Mouse (Mus musculus) midbrain, embryonic 10.5 days (tissue): Measurements from ENCODE around the gene Arhgef18. TPM values are rescaled to one million over a fixed set of nuclear protein-coding genes. Genes with fewer than 3 reads are reported as not detected.

Experiments used
- DNase-seq: peaks from one replicate; pipeline ENCODE4 v3.0.0-alpha.2; 2017; ENCODE audit warnings: low spot score
- H3K27ac ChIP-seq: fragments of 300-500 bp; sonication (generic); replicated peaks from 2 replicates; pipeline ENCODE4 v1.5.1; 2016; ENCODE audit warnings: mild to moderate bottlenecking
- H3K27me3 ChIP-seq: fragments of 300-500 bp; sonication (generic); 2 replicates; pipeline ENCODE4 v1.6.1; 2016; ENCODE audit warnings: low read depth, mild to moderate bottlenecking; ENCODE audit not compliant: poor library complexity, severe bottlenecking
- H3K36me3 ChIP-seq: fragments of 300-500 bp; sonication (generic); 2 replicates; pipeline ENCODE4 v1.6.1; 2016; ENCODE audit warnings: mild to moderate bottlenecking, moderate library complexity
- H3K4me1 ChIP-seq: fragments of 300-500 bp; sonication (generic); 2 replicates; pipeline ENCODE4 v1.6.1; 2016
- H3K4me3 ChIP-seq: fragments of 300-500 bp; sonication (generic); 2 replicates; pipeline ENCODE4 v1.5.1; 2016; ENCODE audit warnings: mild to moderate bottlenecking, moderate library complexity
- H3K9me3 ChIP-seq: fragments of 300-500 bp; sonication (generic); replicated peaks from 2 replicates; pipeline ENCODE4 v1.6.1; 2016; ENCODE audit warnings: mild to moderate bottlenecking
- WGBS: fragments of 180-500 bp; shearing (Covaris S2); methylation state at CpG from one replicate; pipeline ENCODE4 v1.1.7; 2016; 5-methylcytosine and 5-hydroxymethylcytosine counted together
- polyA plus RNA-seq: library from polyadenylated mRNA; unstranded; fragments of >200 nt; fragmentation: Nextera tagmentation; extraction: Ambion mirVana; gene quantifications from 2 replicates; pipeline ENCODE4 v1.2.1, GENCODE M21; 2016

Arhgef18 gene
- polyA plus RNA-seq, 1 experiment from 2014 or later = 10.3 TPM

DNA sequence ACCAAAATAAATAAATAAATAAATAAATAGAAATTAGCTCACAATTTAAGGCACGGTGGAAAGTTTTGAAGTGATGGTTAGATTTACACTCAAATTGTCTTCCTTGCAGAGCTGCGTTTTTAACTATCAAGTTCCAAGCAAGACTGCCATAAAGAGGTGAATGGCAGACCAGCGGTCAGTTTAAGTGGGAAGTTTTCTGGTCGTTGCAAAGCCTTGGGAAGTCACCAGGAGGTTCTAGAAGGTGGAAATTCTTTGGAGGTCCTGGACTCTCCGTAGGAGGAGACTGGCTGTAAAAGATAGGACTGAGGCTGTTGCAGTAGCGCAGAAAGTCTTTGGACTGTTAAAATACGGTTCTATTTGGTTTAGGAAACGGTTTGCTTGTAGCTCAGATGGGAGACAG is 106.9 kb downstream of the Arhgef18 start:
- 11% methylated on average over 8 of the region's 8 CpGs for WGBS
- H3K4me3 ChIP-seq = peak overlapping the region; percentile 85

DNA sequence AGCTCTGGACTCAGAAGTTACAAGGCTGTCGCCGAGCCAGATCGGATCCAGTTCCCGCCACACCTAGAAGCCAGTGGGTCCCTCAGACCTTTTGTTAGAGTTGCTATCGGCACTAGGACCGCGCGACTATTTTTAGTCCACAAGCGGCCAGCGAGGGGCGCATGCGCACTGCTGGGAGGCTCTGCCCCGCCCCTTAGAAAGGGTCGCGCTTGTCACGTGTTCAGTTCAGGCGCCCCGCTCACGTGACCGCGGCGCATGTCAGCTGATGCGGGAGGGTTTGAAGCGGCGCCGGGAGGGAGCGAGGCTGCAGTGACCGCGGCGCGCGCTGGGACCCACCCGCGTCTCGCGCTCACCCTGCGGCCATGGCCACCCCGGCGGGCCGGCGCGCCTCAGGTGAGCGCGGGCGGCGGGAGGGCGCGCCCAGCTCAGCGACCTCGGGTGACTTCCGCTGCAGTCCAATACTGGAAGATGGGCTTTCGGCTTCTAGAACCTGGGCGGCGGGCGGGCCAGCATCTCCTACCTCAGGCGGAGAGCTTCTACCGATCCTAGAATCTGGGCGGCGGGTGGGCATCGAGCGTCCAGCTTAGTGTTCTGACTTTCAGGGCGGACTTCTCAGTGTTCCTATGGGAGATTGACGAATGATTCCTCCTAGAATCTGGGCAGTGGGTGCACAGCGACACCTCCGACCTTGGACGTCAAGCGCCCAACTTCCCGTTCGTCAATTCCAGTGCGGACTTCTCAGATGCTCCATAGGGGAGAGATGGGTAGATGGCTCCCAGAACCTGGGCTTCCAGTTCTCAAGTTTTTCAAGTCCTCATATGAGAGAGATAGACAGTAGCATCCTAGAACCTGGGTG is 107.7 kb downstream of the Arhgef18 start, which contains the start of gene Mcoln1:
Mcoln1 (plus strand) TSS at position 223 of the 856 bp plus-strand sequence.
- Histone ChIP-seq H3K9me3 (peaks cover 11% of the 10 kb centered on the region), H3K36me3 (peaks cover 34% of the 10 kb centered on the region), H3K27me3 (no peaks in the 10 kb centered on the region), H3K4me1 (peaks cover 32% of the 10 kb centered on the region), H3K4me3 (peak within 1 kb of the TSS; percentile 85), H3K27ac (peak within 1 kb of the TSS; percentile 93)
- WGBS = under 1% methylated on average over 70 of the region's 70 CpGs
- DNase-seq = peak; percentile 99

More for the DNA sequence above, 106.9 kb downstream of the Arhgef18 start:
- peaks cover 37% of the 10 kb centered on the region for H3K36me3 ChIP-seq
- H3K4me1 ChIP-seq = peaks cover 32% of the 10 kb centered on the region
- peaks cover 18% of the 10 kb centered on the region for H3K9me3 ChIP-seq
- DNase-seq = no peak
- H3K27me3 ChIP-seq = no peaks in the 10 kb centered on the region
- H3K27ac ChIP-seq = peak overlapping the region; percentile 93

DNA sequence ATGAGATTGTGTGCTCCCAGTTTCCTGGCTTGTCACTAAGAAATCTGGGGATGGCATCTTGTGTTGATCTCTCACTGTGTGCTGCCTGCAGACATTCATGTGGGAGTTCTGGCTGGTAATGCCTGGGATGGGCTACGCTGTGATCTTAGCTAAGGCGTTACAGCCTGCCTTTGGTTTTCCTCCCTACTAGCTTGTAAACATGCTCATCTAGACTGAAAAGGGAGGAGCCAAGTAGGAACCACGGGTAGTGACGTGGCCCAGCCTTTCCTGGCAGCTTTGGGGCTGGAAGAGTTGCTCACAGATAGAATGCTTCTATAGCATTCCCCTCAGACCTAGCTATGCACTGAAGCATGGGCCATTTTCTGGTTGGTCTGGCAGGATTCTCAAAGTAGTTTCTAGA is 109.4 kb downstream of the Arhgef18 start:
- Histone ChIP-seq H3K4me1 (peaks cover 26% of the 10 kb centered on the region), H3K4me3 (no peak overlapping the region), H3K36me3 (peaks cover 34% of the 10 kb centered on the region), H3K9me3 (no peaks in the 10 kb centered on the region; the same call in 1 of the 2 replicates), H3K27me3 (no peaks in the 10 kb centered on the region), H3K27ac (no peak overlapping the region)
- DNase-seq = no peak
- WGBS = 83% methylated on average over 4 of the region's 4 CpGs

Other genes with a start within 250 kb of the Arhgef18 start
- gene Insr, start 113.4 kb upstream of the Arhgef18 start, polyA plus RNA-seq = 21.9 and 26.3 TPM in 2 replicates
- gene A430078G23Rik, start 39.6 kb upstream of the Arhgef18 start, polyA plus RNA-seq = not detected in 2 replicates
- gene Pex11g, start 74.7 kb downstream of the Arhgef18 start, polyA plus RNA-seq = 4.5 and 4.8 TPM in 2 replicates
- not detected in 2 replicates for gene Tex45, start 77.9 kb downstream of the Arhgef18 start, polyA plus RNA-seq
- 69.4 and 80.0 TPM in 2 replicates for gene Zfp358, start 100.1 kb downstream of the Arhgef18 start, polyA plus RNA-seq
- 62.0 and 69.6 TPM in 2 replicates for gene Mcoln1, start 107.5 kb downstream of the Arhgef18 start, polyA plus RNA-seq
- 20.0 and 22.2 TPM in 2 replicates for gene Pnpla6, start 122.4 kb downstream of the Arhgef18 start, polyA plus RNA-seq
- 9.8 and 11.2 TPM in 2 replicates for gene C330021F23Rik, start 175.0 kb downstream of the Arhgef18 start, polyA plus RNA-seq
- 10.4 and 14.3 TPM in 2 replicates for gene Camsap3, start 194.3 kb downstream of the Arhgef18 start, polyA plus RNA-seq
- 76.5 and 77.0 TPM in 2 replicates for gene Xab2, start 228.3 kb downstream of the Arhgef18 start, polyA plus RNA-seq
- gene Pet100, start 228.5 kb downstream of the Arhgef18 start, polyA plus RNA-seq = 94.0 and 97.3 TPM in 2 replicates
- gene Pcp2, start 232.5 kb downstream of the Arhgef18 start, polyA plus RNA-seq = 0.22 and 0.27 TPM in 2 replicates
- gene Stxbp2, start 237.9 kb downstream of the Arhgef18 start, polyA plus RNA-seq = 30.3 and 35.4 TPM in 2 replicates